Mouse (Mus musculus): Measurements from ENCODE around the gene Atp6v1c2. TPM values are rescaled to one million over a fixed set of nuclear protein-coding genes. Genes with fewer than 3 reads are reported as not detected.

The Atp6v1c2 gene
- polyA plus RNA-seq, 1 experiment from 2014 or later = 0.41 TPM

GRCm38 (mm10) chr12:17250962-17251361 lies 78.2 kb downstream of the Atp6v1c2 start:
- Histone ChIP-seq H3K4me1 (peaks cover 11% of the 10 kb centered on the region), H3K9ac (replicated peaks) (no peak overlapping the region), H3K27me3 (replicated peaks) (peaks cover 8% of the 10 kb centered on the region; the same call in 1 of the 2 replicates), H3K4me2 (no peak overlapping the region), H3K27ac (replicated peaks) (no peak overlapping the region), H3K36me3 (no peaks in the 10 kb centered on the region), H3K4me3 (replicated peaks) (no peak overlapping the region), H3K9me3 (replicated peaks) (no peaks in the 10 kb centered on the region)
- 69% methylated on average over 8 of the region's 8 CpGs for WGBS
- no peak for ATAC-seq (ENCODE audit: low FRiP score)

- Histone ChIP-seq H3K4me1 (no peaks in the 10 kb centered on the region), H3K4me3 (replicated peaks) (no peak overlapping the region), H3K9me3 (replicated peaks) (no peaks in the 10 kb centered on the region), H3K4me2 (no peak overlapping the region), H3K36me3 (no peaks in the 10 kb centered on the region), H3K27me3 (replicated peaks) (no peaks in the 10 kb centered on the region), H3K27ac (replicated peaks) (no peak overlapping the region), H3K9ac (replicated peaks) (no peak overlapping the region)
- no peak for ATAC-seq (ENCODE audit: low FRiP score)
Measured at GRCm38 (mm10) chr12:17242041-17242440, 87.1 kb downstream of the Atp6v1c2 start.

- Histone ChIP-seq H3K4me1 (no peaks in the 10 kb centered on the region), H3K36me3 (no peaks in the 10 kb centered on the region), H3K9me3 (replicated peaks) (no peaks in the 10 kb centered on the region), H3K27me3 (replicated peaks) (no peaks in the 10 kb centered on the region), H3K27ac (replicated peaks) (no peak overlapping the region), H3K4me2 (no peak overlapping the region), H3K9ac (replicated peaks) (no peak overlapping the region), H3K4me3 (replicated peaks) (no peak overlapping the region)
- ATAC-seq (ENCODE audit: low FRiP score) = no peak
- 94% methylated on average over 9 of the region's 9 CpGs for WGBS
Measured at GRCm38 (mm10) chr12:17241614-17242013, 87.5 kb downstream of the Atp6v1c2 start.

- Histone ChIP-seq H3K4me1 (peaks cover under 1% of the 10 kb centered on the region; the same call in 1 of the 2 replicates), H3K9ac (replicated peaks) (no peak overlapping the region), H3K27me3 (replicated peaks) (no peaks in the 10 kb centered on the region), H3K9me3 (replicated peaks) (no peaks in the 10 kb centered on the region), H3K36me3 (no peaks in the 10 kb centered on the region), H3K27ac (replicated peaks) (no peak overlapping the region), H3K4me2 (no peak overlapping the region), H3K4me3 (replicated peaks) (no peak overlapping the region)
- WGBS = 79% methylated on average over 2 of the region's 2 CpGs
- ATAC-seq (ENCODE audit: low FRiP score) = no peak
Measured at GRCm38 (mm10) chr12:17241016-17241415, 88.1 kb downstream of the Atp6v1c2 start.

- Histone ChIP-seq H3K4me2 (no peak overlapping the region), H3K9me3 (replicated peaks) (no peaks in the 10 kb centered on the region), H3K36me3 (no peaks in the 10 kb centered on the region)
Measured at GRCm38 (mm10) chr12:17239428-17239688, 89.8 kb downstream of the Atp6v1c2 start.

GRCm38 (mm10) chr12:17238588-17239427 lies 90.4 kb downstream of the Atp6v1c2 start:
- no peaks in the 10 kb centered on the region for H3K9me3 ChIP-seq (replicated peaks)
- no peaks in the 10 kb centered on the region for H3K27me3 ChIP-seq (replicated peaks)
- H3K27ac ChIP-seq (replicated peaks) = no peak overlapping the region
- no peaks in the 10 kb centered on the region for H3K36me3 ChIP-seq
- no peak overlapping the region for H3K4me3 ChIP-seq (replicated peaks)
- no peak overlapping the region for H3K9ac ChIP-seq (replicated peaks)
- H3K4me2 ChIP-seq = no peak overlapping the region
- H3K4me1 ChIP-seq = peaks cover 3% of the 10 kb centered on the region; the same call in 1 of the 2 replicates
- ATAC-seq (ENCODE audit: low FRiP score) = peak; percentile 46; the same call in 1 of the 2 replicates
- WGBS = 53% methylated on average over 12 of the region's 12 CpGs

More at GRCm38 (mm10) chr12:17239428-17239688, 89.8 kb downstream of the Atp6v1c2 start:
- no peaks in the 10 kb centered on the region for H3K27me3 ChIP-seq (replicated peaks)
- no peak overlapping the region for H3K9ac ChIP-seq (replicated peaks)
- H3K4me1 ChIP-seq = peaks cover 3% of the 10 kb centered on the region; the same call in 1 of the 2 replicates
- no peak overlapping the region for H3K27ac ChIP-seq (replicated peaks)
- no peak overlapping the region for H3K4me3 ChIP-seq (replicated peaks)
- ATAC-seq (ENCODE audit: low FRiP score) = no peak

- no peaks in the 10 kb centered on the region for H3K9me3 ChIP-seq (replicated peaks)
Measured at GRCm38 (mm10) chr12:17235535-17236313, 93.4 kb downstream of the Atp6v1c2 start.

More at GRCm38 (mm10) chr12:17235535-17236313, 93.4 kb downstream of the Atp6v1c2 start:
- Histone ChIP-seq H3K4me1 (peaks cover 3% of the 10 kb centered on the region; the same call in 1 of the 2 replicates), H3K36me3 (no peaks in the 10 kb centered on the region), H3K9ac (replicated peaks) (no peak overlapping the region), H3K4me2 (no peak overlapping the region), H3K27me3 (replicated peaks) (no peaks in the 10 kb centered on the region), H3K4me3 (replicated peaks) (no peak overlapping the region), H3K27ac (replicated peaks) (no peak overlapping the region)
- peak; percentile 57; the same call in 1 of the 2 replicates for ATAC-seq (ENCODE audit: low FRiP score)
- WGBS = 44% methylated on average over 11 of the region's 11 CpGs

Small RNA genes within 50 kb of the gene (microRNA-seq; reads per million reads assigned to microRNA genes)
- gene Mir3066 = 9.9 reads per million, percentile 25 among the genes with 10 or more reads in this experiment

Other genes with a start within 250 kb of the Atp6v1c2 start
- gene Kcnf1, start 152.5 kb downstream of the Atp6v1c2 start, polyA plus RNA-seq (2015; fragmentation: Nextera tagmentation; extraction: Ambion mirVana) = 2.7 and 4.2 TPM in 2 replicates
- 280 and 319 TPM in 2 replicates for gene Pdia6, start 62.8 kb downstream of the Atp6v1c2 start, polyA plus RNA-seq (2015; fragmentation: Nextera tagmentation; extraction: Ambion mirVana)
- gene Nol10, start 19.1 kb upstream of the Atp6v1c2 start, polyA plus RNA-seq (2015; fragmentation: Nextera tagmentation; extraction: Ambion mirVana) = 20.2 and 21.6 TPM in 2 replicates
- 104 and 117 TPM in 2 replicates for gene Odc1, start 215.4 kb upstream of the Atp6v1c2 start, polyA plus RNA-seq (2015; fragmentation: Nextera tagmentation; extraction: Ambion mirVana)

Measured in neural tube, embryonic 15.5 days (tissue).